Mouse (Mus musculus) limb, embryonic 14.5 days (tissue): Measurements from ENCODE around the gene Prdm16. TPM values are rescaled to one million over a fixed set of nuclear protein-coding genes. Genes with fewer than 3 reads are reported as not detected.
A peak's percentile ranks its signal among the peaks of the same experiment; 100 is the strongest.

Experiments used
- ATAC-seq: fragments of 200-750 bp; cut with Nextera tagmentation; 2 replicates; pipeline ENCODE4 v1.8.0; 2017; ENCODE audit warnings: low read depth, moderate number of reproducible peaks, moderate TSS enrichment; ENCODE audit not compliant: low FRiP score
- DNase-seq: peaks from one replicate; pipeline ENCODE4 v3.0.0-alpha.2; 2015; ENCODE audit warnings: low spot score
- H3K27ac ChIP-seq: fragments of 300-500 bp; sonication (generic); replicated peaks from 2 replicates; pipeline ENCODE4 v1.5.1; 2014; ENCODE audit warnings: low read depth, mild to moderate bottlenecking, low read length, moderate library complexity, mixed read lengths
- H3K27me3 ChIP-seq: fragments of 300-500 bp; sonication (generic); 2 replicates; pipeline ENCODE4 v1.6.1; 2014; ENCODE audit warnings: low read length, mixed read lengths; ENCODE audit not compliant: control insufficient read depth, insufficient read depth
- H3K36me3 ChIP-seq: fragments of 300-500 bp; sonication (generic); 2 replicates; pipeline ENCODE4 v1.6.1; 2014; ENCODE audit warnings: mild to moderate bottlenecking, low read length, moderate library complexity, mixed read lengths; ENCODE audit not compliant: control insufficient read depth, insufficient read depth
- H3K4me1 ChIP-seq: fragments of 300-500 bp; sonication (generic); 2 replicates; pipeline ENCODE4 v1.6.1; 2014; ENCODE audit warnings: antibody characterized with exemption, low read length, mixed read lengths; ENCODE audit not compliant: control insufficient read depth, insufficient read depth
- H3K4me2 ChIP-seq: fragments of 300-500 bp; sonication (generic); replicated peaks from 2 replicates; pipeline ENCODE4 v1.6.1; 2014; ENCODE audit warnings: low read depth, mild to moderate bottlenecking, low read length, moderate library complexity; ENCODE audit not compliant: severe bottlenecking
- H3K4me3 ChIP-seq: fragments of 300-500 bp; sonication (generic); replicated peaks from 2 replicates; pipeline ENCODE4 v1.5.1; 2014; ENCODE audit warnings: low read length
- H3K9ac ChIP-seq: fragments of 300-500 bp; sonication (generic); 2 replicates; pipeline ENCODE4 v1.6.1; 2014; ENCODE audit warnings: mild to moderate bottlenecking, low read depth, low read length, moderate library complexity; ENCODE audit not compliant: severe bottlenecking
- H3K9me3 ChIP-seq: fragments of 300-500 bp; sonication (generic); 2 replicates; pipeline ENCODE4 v1.6.1; 2016; ENCODE audit warnings: low read length; ENCODE audit not compliant: control insufficient read depth
- POLR2A ChIP-seq: fragments of 200-500 bp; IDR thresholded peaks from 2 replicates; pipeline ENCODE4 v1.8.0; 2012; ENCODE audit warnings: inconsistent platforms, mild to moderate bottlenecking, moderate library complexity, borderline replicate concordance; ENCODE audit not compliant: insufficient read depth, insufficient read length; ENCODE audit errors: extremely low read depth
- WGBS: fragments of 180-500 bp; shearing (Covaris S2); extraction: QIAGEN DNeasy Blood & Tissue Kit; methylation state at CpG from one replicate; pipeline ENCODE4 v1.1.7; 2014; 5-methylcytosine and 5-hydroxymethylcytosine counted together
- polyA plus RNA-seq, 2 experiments: library from polyadenylated mRNA; depleted of rRNA in 1 of 2; stranded (reverse) in 1 of 2; unstranded in 1 of 2; fragments of >200 nt; fragmentation: Nextera tagmentation in 1 of 2; extraction: Ambion mirVana in 1 of 2; gene quantifications; 2 replicates each; pipeline versions ENCODE4 v1.2.1 to v1.2.3; 2012 to 2014

Prdm16 gene
- polyA plus RNA-seq, 2 experiments: 11.7 to 25.6 TPM

GRCm38 (mm10) chr4:154370841-154371240, 265.8 kb downstream of the Prdm16 start:
- Histone ChIP-seq H3K36me3 (peaks cover 10% of the 10 kb centered on the region), H3K27me3 (no peaks in the 10 kb centered on the region), H3K4me2 (no peak overlapping the region), H3K9me3 (no peaks in the 10 kb centered on the region), H3K27ac (0 out of 2 replicates have a peak overlapping the region, but pooled peaks have one; percentile 43), H3K4me1 (peaks cover 13% of the 10 kb centered on the region), H3K9ac (no peak overlapping the region), H3K4me3 (no peak overlapping the region)
- DNase-seq (no peak), ATAC-seq (no peak)
- WGBS: 42% methylated on average over 8 of the region's 8 CpGs
- TF ChIP-seq POLR2A: no peak

- Histone ChIP-seq H3K9ac (no peak overlapping the region), H3K36me3 (peaks cover 15% of the 10 kb centered on the region), H3K4me2 (no peak overlapping the region), H3K27me3 (no peaks in the 10 kb centered on the region), H3K4me1 (peaks cover 13% of the 10 kb centered on the region), H3K9me3 (no peaks in the 10 kb centered on the region), H3K4me3 (no peak overlapping the region), H3K27ac (no peak overlapping the region)
- 77% methylated on average over 4 of the region's 5 CpGs for WGBS
- DNase-seq (no peak), ATAC-seq (no peak)
- no peak for TF ChIP-seq POLR2A
Measured at GRCm38 (mm10) chr4:154369089-154369488, 267.6 kb downstream of the Prdm16 start.

DNA sequence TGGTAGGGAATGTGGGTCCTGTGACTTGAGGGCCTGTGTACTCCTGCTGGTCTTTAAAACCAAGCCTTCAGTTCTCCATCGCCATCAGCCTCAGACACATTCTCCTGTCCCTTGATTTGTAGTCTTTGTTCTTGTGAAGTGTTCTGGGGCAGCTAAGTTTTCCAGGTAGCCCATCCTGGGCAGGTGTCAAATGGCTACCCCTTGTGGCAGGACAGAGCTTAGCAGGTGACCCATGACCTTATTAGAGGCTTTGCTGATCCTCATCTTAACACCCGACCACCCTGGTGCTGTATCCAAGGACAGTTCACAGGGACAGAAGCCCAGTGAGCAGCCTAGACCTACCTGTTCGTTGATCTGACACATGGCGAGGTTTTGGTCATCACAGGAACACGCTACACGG, 269.8 kb downstream of the Prdm16 start:
- no peak for DNase-seq
- no peak for ATAC-seq
- H3K36me3 ChIP-seq: peaks cover 15% of the 10 kb centered on the region

DNA sequence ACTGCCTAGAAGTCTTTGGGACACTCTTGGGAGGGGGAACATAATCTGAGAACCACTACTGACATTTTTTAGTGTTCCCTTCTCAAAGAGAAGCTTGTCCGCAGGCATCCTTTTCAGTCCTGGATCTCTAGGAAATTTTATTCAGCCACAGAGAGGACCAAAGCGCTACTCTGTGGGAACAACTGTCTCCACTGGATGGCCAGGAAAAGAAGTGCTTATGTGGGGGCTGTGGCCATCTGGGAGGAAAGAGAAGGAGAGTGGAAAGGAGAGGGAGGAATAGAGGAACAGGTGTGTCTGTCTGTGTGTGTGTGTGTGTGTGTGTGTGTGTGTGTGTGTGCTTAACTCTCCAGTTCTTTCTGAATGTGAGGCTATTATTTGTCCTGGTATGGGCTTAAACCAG, 271.9 kb downstream of the Prdm16 start:
- Histone ChIP-seq H3K27me3 (no peaks in the 10 kb centered on the region), H3K9me3 (no peaks in the 10 kb centered on the region), H3K4me1 (peaks cover 5% of the 10 kb centered on the region; the same call in 1 of the 2 replicates), H3K27ac (no peak overlapping the region), H3K36me3 (peaks cover 15% of the 10 kb centered on the region), H3K4me3 (no peak overlapping the region), H3K4me2 (no peak overlapping the region), H3K9ac (no peak overlapping the region)
- 94% methylated on average over 2 of the region's 2 CpGs for WGBS
- no peak for TF ChIP-seq POLR2A
- ATAC-seq (no peak), DNase-seq (no peak)

More for the DNA sequence above, 269.8 kb downstream of the Prdm16 start:
- Histone ChIP-seq H3K27ac (no peak overlapping the region), H3K9me3 (no peaks in the 10 kb centered on the region), H3K4me2 (no peak overlapping the region), H3K9ac (no peak overlapping the region), H3K27me3 (no peaks in the 10 kb centered on the region), H3K4me3 (no peak overlapping the region), H3K4me1 (peaks cover 8% of the 10 kb centered on the region)
- WGBS: 88% methylated on average over 6 of the region's 6 CpGs
- no peak for TF ChIP-seq POLR2A

GRCm38 (mm10) chr4:154360850-154361249, 275.8 kb downstream of the Prdm16 start:
- no peaks in the 10 kb centered on the region for H3K9me3 ChIP-seq
- no peak overlapping the region for H3K27ac ChIP-seq
- ATAC-seq (no peak), DNase-seq (no peak)
- H3K4me3 ChIP-seq: no peak overlapping the region
- 84% methylated on average over 3 of the region's 3 CpGs for WGBS
- peaks cover 16% of the 10 kb centered on the region; the same call in 1 of the 2 replicates for H3K4me1 ChIP-seq
- H3K9ac ChIP-seq: no peak overlapping the region
- H3K36me3 ChIP-seq: peaks cover 5% of the 10 kb centered on the region
- TF ChIP-seq POLR2A: no peak
- no peaks in the 10 kb centered on the region for H3K27me3 ChIP-seq
- H3K4me2 ChIP-seq: no peak overlapping the region

GRCm38 (mm10) chr4:154360441-154360840, 276.2 kb downstream of the Prdm16 start:
- Histone ChIP-seq H3K4me2 (no peak overlapping the region), H3K27ac (no peak overlapping the region), H3K4me1 (peaks cover 16% of the 10 kb centered on the region; the same call in 1 of the 2 replicates), H3K36me3 (peaks cover 1% of the 10 kb centered on the region), H3K9ac (no peak overlapping the region), H3K9me3 (no peaks in the 10 kb centered on the region), H3K27me3 (no peaks in the 10 kb centered on the region), H3K4me3 (no peak overlapping the region)
- WGBS: 84% methylated on average over 6 of the region's 7 CpGs
- ATAC-seq: no peak
- no peak for TF ChIP-seq POLR2A
- DNase-seq: no peak
